Mouse (Mus musculus): ENCODE measurements around the gene Cdr2. TPM values are rescaled to one million over a fixed set of nuclear protein-coding genes. Genes with fewer than 3 reads are reported as not detected.
"Not testable (repeated sequence)": the region's sequence is repeated elsewhere in the genome, so short reads cannot be mapped to it uniquely, and the experiment has no call there.

The Cdr2 gene
- polyA plus RNA-seq, 1 experiment from 2014 or later: 16.0 TPM

DNA sequence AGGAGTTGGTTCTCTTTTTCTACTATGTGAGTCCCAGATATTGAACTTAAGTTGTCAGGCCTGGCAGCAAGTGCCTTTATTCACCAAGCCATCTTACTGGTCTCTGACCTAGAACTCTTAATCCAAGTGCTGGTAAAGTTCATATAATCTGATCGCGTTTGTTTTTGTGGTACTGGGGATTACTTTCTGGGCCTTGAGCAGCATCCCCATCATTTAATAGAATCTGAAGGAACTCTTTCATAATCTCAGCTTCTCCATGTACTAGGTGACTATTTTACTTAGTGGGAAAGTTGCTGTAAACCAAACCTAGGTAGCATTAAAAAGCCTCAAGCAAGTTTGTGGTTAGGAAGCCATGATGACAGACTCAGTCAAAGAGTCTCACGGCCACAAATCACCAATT lies 19.8 kb upstream of the Cdr2 start:
- H3K4me3 ChIP-seq (replicated peaks): no peak overlapping the region

DNA sequence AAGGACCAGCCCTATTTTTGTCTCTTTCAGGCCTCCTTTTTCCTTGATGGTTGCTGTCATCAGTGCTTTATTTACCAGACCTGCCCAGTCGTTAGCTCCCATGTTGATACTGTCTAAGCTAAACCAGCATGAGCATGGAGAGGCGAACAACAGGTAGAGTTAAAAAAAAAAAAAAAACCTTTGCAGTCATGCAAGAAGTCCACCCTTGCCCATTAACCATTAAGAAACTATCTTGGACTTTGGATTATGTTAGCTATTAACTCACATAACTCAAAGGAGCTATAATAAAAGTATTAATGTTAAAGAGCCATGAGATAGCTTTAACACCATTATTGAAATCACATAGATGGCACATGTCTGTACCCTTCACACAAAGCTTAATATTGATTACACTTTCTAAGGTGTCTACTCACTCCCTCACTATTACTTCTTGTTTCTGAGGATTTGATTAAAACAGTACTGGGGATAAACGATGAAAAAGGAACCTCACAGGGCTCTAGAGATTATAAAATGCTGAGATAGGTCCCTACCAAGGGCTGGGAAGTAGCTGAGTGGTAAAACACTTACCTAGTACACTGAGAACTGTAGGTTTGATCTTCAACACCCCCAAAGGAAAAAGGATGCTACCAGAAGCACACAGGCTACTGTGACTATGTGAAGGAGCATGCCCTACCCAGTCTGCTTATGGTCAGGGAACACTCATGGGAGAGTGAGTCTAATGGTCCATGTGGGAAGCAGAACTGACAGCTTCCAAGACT lies 18.1 kb upstream of the Cdr2 start:
- no peak for ATAC-seq (ENCODE audit: insufficient number of reproducible peaks, insufficient read depth, low FRiP score, low TSS enrichment, low read depth)
- no peak overlapping the region for H3K4me3 ChIP-seq (replicated peaks)
- H3K4me1 ChIP-seq (replicated peaks): no peaks in the 10 kb centered on the region
- 75% methylated on average over 3 of the region's 3 CpGs for WGBS
- H3K4me2 ChIP-seq: no peak overlapping the region
- no peak overlapping the region for H3K27ac ChIP-seq
- no peaks in the 10 kb centered on the region for H3K27me3 ChIP-seq
- H3K9me3 ChIP-seq: no peaks in the 10 kb centered on the region
- no peak overlapping the region for H3K9ac ChIP-seq (replicated peaks)
- no peaks in the 10 kb centered on the region for H3K36me3 ChIP-seq

More for the DNA sequence above, 19.8 kb upstream of the Cdr2 start:
- H3K27ac ChIP-seq: no peak overlapping the region
- H3K9me3 ChIP-seq: no peaks in the 10 kb centered on the region
- ATAC-seq (ENCODE audit: insufficient number of reproducible peaks, insufficient read depth, low FRiP score, low TSS enrichment, low read depth): no peak
- WGBS: 91% methylated on average over 3 of the region's 3 CpGs
- H3K36me3 ChIP-seq: no peaks in the 10 kb centered on the region
- no peaks in the 10 kb centered on the region for H3K4me1 ChIP-seq (replicated peaks)
- H3K9ac ChIP-seq (replicated peaks): no peak overlapping the region
- no peaks in the 10 kb centered on the region for H3K27me3 ChIP-seq
- H3K4me2 ChIP-seq: no peak overlapping the region

DNA sequence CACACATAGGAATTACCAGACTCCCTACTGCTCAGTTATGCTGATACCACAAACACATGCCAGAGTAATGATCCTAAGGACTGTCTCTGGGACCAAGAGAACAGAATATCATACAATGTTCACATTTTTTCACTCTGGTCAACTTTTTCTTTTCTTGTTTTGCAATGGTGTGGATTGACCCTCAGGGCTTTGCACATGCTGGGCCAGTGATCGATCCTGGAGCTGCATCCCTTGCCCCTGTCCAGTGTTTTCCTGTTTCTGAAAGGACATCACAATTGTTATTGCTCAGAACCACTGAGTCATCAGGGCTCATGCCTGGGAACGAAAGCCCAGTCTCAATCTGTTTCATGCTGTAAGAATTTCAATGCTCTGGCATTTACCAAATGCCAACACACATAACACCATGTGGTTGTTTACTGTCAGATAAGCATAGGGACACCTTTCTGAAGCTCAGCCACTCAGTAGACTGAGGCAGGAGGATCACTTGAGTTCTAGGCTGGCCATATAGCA lies 17.0 kb upstream of the Cdr2 start:
- no peaks in the 10 kb centered on the region for H3K36me3 ChIP-seq
- no peak for ATAC-seq (ENCODE audit: insufficient number of reproducible peaks, insufficient read depth, low FRiP score, low TSS enrichment, low read depth)
- H3K27me3 ChIP-seq: no peaks in the 10 kb centered on the region
- H3K4me1 ChIP-seq (replicated peaks): no peaks in the 10 kb centered on the region
- H3K4me3 ChIP-seq (replicated peaks): no peak overlapping the region
- WGBS: 80% methylated on average over 2 of the region's 2 CpGs
- no peak overlapping the region for H3K9ac ChIP-seq (replicated peaks)
- H3K9me3 ChIP-seq: no peaks in the 10 kb centered on the region
- H3K4me2 ChIP-seq: no peak overlapping the region
- H3K27ac ChIP-seq: no peak overlapping the region

DNA sequence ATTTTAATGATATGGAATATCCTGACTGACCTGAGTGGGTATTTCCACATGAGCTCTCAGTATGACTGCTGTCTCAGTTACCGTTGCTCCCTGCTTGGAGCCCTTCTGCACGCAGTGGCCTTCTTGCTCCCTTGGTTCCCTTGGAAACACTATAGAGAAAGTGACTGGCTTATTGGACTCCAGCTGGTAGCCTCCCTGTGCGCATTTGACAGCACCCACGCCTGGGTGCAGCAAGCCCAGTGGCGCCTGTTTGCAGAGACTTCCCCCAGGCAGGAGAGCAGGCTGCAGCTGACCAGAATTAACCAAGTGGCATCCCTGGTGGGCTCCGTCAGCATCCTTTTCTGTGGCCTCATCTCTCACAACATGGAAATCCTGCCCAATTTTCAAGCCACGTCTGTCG lies 9.1 kb upstream of the Cdr2 start:
- Histone ChIP-seq H3K9ac (replicated peaks) (no peak overlapping the region), H3K4me1 (replicated peaks) (no peaks in the 10 kb centered on the region), H3K9me3 (no peaks in the 10 kb centered on the region), H3K36me3 (no peaks in the 10 kb centered on the region), H3K4me3 (replicated peaks) (no peak overlapping the region), H3K27ac (no peak overlapping the region), H3K27me3 (no peaks in the 10 kb centered on the region), H3K4me2 (no peak overlapping the region)
- WGBS: 77% methylated on average over 8 of the region's 8 CpGs
- no peak for ATAC-seq (ENCODE audit: insufficient number of reproducible peaks, insufficient read depth, low FRiP score, low TSS enrichment, low read depth)

DNA sequence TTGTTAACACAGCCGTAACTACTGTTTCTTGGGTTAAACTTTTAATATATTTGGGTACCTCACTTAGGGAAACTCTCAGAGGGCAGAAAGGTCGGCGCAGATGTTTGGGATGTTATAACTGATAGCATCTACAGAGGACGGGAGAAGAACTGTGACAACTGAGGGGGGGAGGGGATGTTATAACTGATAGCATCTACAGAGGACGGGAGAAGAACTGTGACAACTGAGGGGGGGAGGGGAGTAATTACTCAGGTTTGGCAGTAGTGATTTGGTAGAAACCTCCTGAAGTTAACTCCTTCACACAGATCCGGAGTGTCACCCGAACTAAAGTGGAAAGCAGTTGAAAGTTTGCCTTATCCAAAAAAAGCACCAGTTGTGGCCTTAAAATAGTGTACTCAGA lies 856 bp upstream of the Cdr2 start:
- WGBS: 10% methylated on average over 7 of the region's 7 CpGs
- no peaks in the 10 kb centered on the region for H3K36me3 ChIP-seq
- peak overlapping the region; percentile 72 for H3K27ac ChIP-seq
- peak overlapping the region; percentile 95 for H3K4me3 ChIP-seq (replicated peaks)
- no peaks in the 10 kb centered on the region for H3K27me3 ChIP-seq
- no peaks in the 10 kb centered on the region for H3K9me3 ChIP-seq
- peaks cover 10% of the 10 kb centered on the region for H3K4me1 ChIP-seq (replicated peaks)
- H3K4me2 ChIP-seq: peak overlapping the region; percentile 80
- H3K9ac ChIP-seq (replicated peaks): peak overlapping the region; percentile 66
- ATAC-seq (ENCODE audit: insufficient number of reproducible peaks, insufficient read depth, low FRiP score, low TSS enrichment, low read depth): no peak

DNA sequence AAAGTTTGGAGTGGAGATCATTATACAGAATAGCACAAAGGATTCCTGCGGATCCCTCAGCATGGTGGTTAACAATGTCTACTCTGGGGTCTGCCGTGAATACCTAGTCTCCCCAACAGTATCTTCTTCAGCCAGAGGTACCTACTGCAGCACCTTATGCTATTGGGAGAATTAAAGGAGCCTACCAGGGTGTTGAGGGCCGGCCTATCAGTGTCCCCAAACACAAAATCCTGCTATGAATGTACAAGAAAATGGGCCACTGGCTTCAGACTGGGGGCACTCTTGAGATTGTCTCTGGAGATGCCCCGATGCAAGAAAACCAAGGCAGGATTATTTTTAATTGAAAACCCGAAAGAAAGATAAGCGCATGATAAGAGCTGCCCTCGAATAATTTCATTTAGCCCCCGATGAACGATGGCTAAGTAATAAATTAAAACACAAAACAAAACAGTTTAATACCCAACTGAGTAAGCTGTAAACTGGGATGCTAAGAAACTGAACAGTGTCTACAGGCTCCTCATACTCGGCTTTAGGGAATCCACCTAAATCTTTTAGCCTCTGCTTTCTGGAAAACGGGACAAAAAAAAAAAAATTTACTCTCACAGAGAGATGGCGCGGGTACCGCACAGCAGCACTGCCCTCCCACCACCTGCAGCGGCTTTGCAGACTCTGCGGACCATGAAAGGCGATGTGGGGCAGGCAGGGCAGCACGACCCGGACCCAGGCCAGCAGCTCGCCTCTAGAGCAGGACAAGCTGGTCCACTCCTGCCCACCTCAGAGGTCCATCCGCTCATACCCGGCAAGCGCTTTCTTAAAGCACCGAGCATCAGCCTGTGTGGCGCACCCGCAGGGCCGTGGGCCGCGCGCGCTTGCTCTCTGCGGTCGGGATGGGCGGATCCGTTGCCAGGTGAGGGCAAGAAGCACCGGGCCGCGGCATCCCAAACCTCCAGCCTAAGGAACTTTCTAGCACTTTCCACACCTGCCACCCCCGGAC lies 884 bp downstream of the Cdr2 start:
- Histone ChIP-seq H3K27me3 (no peaks in the 10 kb centered on the region), H3K27ac (peak overlapping the region; percentile 84), H3K4me2 (peak overlapping the region; percentile 80), H3K9ac (replicated peaks) (peak overlapping the region; percentile 83), H3K4me3 (replicated peaks) (peak overlapping the region; percentile 95), H3K4me1 (replicated peaks) (peaks cover 18% of the 10 kb centered on the region), H3K36me3 (no peaks in the 10 kb centered on the region), H3K9me3 (no peaks in the 10 kb centered on the region)
- ATAC-seq (ENCODE audit: insufficient number of reproducible peaks, insufficient read depth, low FRiP score, low TSS enrichment, low read depth): peak; percentile 58
- WGBS: 6% methylated on average over 39 of the region's 39 CpGs

DNA sequence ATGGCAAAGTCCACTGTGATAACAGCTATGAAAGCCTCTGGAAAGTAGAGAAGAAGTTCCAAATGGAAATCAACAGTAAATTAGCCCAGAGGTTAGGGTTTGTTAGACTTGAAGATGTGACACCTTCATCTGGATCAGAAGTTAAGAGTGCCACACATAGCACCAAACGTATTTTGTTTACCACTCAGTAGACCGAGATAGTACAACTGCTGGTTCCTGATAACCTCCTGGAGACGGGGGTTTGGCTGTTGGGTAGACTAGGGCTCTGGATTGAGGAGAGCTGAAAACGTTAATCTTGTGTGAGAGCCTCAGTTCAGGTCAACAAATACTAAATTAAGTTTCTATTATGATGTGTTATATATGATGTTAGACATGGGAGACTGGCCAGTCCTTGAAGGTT lies 2.1 kb downstream of the Cdr2 start:
- Histone ChIP-seq H3K9ac (replicated peaks) (no peak overlapping the region), H3K4me1 (replicated peaks) (peaks cover 18% of the 10 kb centered on the region), H3K27ac (no peak overlapping the region), H3K4me3 (replicated peaks) (no peak overlapping the region), H3K9me3 (no peaks in the 10 kb centered on the region), H3K4me2 (peak overlapping the region; percentile 80), H3K27me3 (no peaks in the 10 kb centered on the region), H3K36me3 (no peaks in the 10 kb centered on the region)
- WGBS: 86% methylated on average over 4 of the region's 4 CpGs
- ATAC-seq (ENCODE audit: insufficient number of reproducible peaks, insufficient read depth, low FRiP score, low TSS enrichment, low read depth): no peak

DNA sequence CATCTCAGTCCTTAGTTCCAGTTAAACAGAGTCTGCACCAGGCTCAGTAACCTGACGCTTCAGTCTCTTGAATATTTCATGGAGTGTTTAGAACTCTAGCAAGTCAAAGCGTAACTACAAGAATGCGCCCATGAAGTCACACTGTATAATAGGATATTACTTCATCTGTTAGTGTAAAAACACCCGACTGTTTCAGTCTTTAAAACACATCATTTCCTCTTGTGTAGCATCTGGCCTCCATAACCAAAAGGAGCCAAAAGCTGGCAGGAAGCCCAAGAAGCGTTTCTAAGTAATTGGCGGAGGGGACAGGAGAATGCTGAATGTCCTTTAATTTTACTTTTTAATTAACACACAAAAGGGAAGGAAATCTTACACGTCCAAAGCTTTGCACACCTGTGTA lies 5.0 kb downstream of the Cdr2 start:
- no peak overlapping the region for H3K9ac ChIP-seq (replicated peaks)
- H3K4me3 ChIP-seq (replicated peaks): no peak overlapping the region
- no peak overlapping the region; the same call in 1 of the 2 replicates for H3K27ac ChIP-seq
- peaks cover 12% of the 10 kb centered on the region for H3K4me1 ChIP-seq (replicated peaks)
- no peak for ATAC-seq (ENCODE audit: insufficient number of reproducible peaks, insufficient read depth, low FRiP score, low TSS enrichment, low read depth)
- no peaks in the 10 kb centered on the region for H3K9me3 ChIP-seq
- no peaks in the 10 kb centered on the region for H3K27me3 ChIP-seq
- no peaks in the 10 kb centered on the region for H3K36me3 ChIP-seq
- 47% methylated on average over 7 of the region's 7 CpGs for WGBS
- no peak overlapping the region for H3K4me2 ChIP-seq

DNA sequence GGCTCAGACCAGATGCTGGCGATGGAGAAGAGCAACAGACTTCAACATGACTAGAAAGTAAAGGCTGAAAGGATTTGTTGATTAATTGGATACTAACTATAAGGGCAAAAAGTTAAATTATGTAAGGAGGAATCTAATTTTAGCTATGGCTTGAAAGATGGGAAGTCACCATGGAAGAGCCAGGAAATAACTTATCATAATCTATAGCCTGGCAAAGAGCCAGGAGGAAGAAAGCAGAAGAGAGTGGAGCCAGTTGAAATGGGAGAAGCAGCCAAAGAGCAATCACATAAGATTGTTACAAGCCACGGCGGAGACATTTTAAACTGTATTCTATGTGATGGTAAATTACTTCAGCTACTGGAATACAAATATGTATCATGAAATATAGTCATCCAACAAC lies 8.1 kb downstream of the Cdr2 start:
- Histone ChIP-seq H3K27me3 (no peaks in the 10 kb centered on the region), H3K9me3 (no peaks in the 10 kb centered on the region), H3K4me1 (replicated peaks) (peaks cover 8% of the 10 kb centered on the region; the same call in 1 of the 2 replicates), H3K9ac (replicated peaks) (no peak overlapping the region), H3K27ac (no peak overlapping the region), H3K4me2 (no peak overlapping the region), H3K4me3 (replicated peaks) (no peak overlapping the region), H3K36me3 (peaks cover 4% of the 10 kb centered on the region)
- ATAC-seq (ENCODE audit: insufficient number of reproducible peaks, insufficient read depth, low FRiP score, low TSS enrichment, low read depth): no peak
- WGBS: 92% methylated on average over 3 of the region's 3 CpGs

DNA sequence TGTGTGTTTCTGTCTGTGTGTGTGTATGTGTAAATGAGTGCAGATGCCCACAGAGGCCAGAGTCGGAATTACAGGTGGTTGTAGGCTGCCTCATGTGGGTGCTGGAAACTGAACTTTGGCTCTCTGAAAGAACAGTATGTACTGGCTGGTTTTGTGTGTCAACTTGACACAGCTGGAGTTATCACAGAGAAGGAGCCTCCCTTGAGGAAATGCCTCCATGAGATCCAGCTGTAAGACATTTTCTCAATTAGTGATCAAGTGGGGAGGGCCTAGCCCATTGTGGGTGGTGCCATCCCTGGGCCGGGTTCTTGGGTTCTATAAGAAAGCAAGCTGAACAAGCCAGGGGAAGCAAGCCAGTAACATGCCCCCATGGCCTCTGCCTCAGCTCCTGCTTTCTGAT lies 9.6 kb downstream of the Cdr2 start:
- peaks cover 12% of the 10 kb centered on the region for H3K36me3 ChIP-seq
- H3K27me3 ChIP-seq; H3K9ac ChIP-seq (replicated peaks); ATAC-seq (ENCODE audit: insufficient number of reproducible peaks, insufficient read depth, low FRiP score, low TSS enrichment, low read depth); H3K27ac ChIP-seq; H3K4me2 ChIP-seq; H3K4me3 ChIP-seq (replicated peaks); H3K4me1 ChIP-seq (replicated peaks); H3K9me3 ChIP-seq: not testable (repeated sequence)
- WGBS: 79% methylated on average over 2 of the region's 2 CpGs

DNA sequence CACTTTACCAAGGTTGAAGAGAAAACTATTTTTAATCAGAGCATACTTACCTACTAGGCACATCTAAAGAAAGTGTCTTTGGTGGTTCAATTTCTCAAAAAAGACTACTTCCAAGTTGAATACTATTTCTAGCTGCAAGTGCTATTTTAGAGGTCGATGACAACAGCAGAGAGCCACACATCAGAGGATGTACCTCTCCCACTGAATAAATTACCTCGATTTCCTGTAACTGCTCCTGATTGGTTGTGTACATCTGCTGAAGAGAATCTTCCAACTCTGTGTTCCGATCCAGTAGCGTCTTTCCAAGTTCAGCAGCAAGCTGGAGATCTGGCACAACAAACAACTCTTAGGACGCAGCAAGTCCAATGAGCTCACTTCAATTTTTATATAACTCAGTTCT lies 12.0 kb downstream of the Cdr2 start:
- Histone ChIP-seq H3K4me3 (replicated peaks) (no peak overlapping the region), H3K27me3 (no peaks in the 10 kb centered on the region), H3K36me3 (peaks cover 17% of the 10 kb centered on the region), H3K4me2 (no peak overlapping the region), H3K9me3 (no peaks in the 10 kb centered on the region), H3K27ac (no peak overlapping the region), H3K4me1 (replicated peaks) (no peaks in the 10 kb centered on the region; the same call in 1 of the 2 replicates), H3K9ac (replicated peaks) (no peak overlapping the region)
- 90% methylated on average over 5 of the region's 5 CpGs for WGBS
- no peak for ATAC-seq (ENCODE audit: insufficient number of reproducible peaks, insufficient read depth, low FRiP score, low TSS enrichment, low read depth)
